Mouse (Mus musculus) fat pad, adult 2 months (tissue): ENCODE measurements around the gene Cdkn3.
A peak's percentile ranks its signal among the peaks of the same experiment; 100 is the strongest.
"Not testable (repeated sequence)": the region's sequence is repeated elsewhere in the genome, so short reads cannot be mapped to it uniquely, and the experiment has no call there.

ENCODE experiments used
- DNase-seq: peaks from one replicate; pipeline ENCODE4 v3.0.0-alpha.2; 2011; ENCODE audit warnings: low read depth, low spot score; ENCODE audit errors: extremely low read depth

Gene Cdkn3

DNA sequence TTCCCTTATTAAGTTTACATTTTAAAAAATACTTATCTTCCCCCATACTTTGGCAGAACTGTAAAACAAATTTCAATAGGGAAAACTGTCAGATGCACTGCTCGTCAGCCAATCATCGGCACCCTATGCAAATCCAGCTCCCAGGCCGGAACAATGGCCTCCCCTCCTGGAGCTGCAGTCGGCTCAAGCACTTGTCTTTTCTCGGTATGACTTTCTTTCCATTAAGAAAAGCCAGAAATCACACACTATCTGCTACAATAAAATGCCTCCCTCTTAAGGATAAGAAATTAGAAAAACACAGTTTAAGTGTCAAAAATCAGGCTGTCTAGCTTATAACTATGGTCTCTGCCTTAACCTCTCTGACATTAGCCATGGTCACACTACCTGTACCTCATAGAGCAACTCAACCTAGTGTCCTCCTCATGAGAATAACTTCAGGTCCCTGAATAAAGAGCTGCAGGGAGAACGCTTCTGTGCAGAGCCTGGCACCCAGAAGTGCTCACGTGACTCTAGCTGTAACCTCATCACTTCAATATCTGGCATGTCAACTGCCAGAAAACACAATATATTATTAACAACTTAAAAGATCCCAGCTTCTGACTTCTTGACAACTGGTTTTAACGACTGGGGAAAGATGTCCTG lies 22.0 kb downstream of the Cdkn3 start:
- DNase-seq = no peak

GRCm38 (mm10) chr14:46783327-46783926 lies 23.1 kb downstream of the Cdkn3 start:
- DNase-seq = no peak

DNA sequence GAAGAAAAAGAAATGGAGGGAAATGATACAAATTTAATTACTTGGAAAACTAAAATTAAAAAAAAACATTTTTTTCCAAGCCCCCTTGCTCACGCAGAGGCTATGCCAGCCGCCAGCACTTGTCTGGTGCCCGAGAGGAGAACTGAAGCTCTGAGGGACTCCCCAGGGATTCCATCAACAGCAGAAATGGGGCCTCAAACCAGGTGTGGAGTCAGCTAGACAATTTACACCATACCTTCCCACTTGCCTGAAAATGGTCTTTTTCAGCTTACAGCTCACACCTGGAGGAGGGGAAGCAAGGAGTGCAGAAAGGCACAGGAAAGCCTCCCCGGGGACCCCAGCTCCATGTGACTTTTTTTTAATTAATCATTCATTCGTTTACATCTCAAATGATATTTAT lies 24.9 kb downstream of the Cdkn3 start:
- DNase-seq = no peak

DNA sequence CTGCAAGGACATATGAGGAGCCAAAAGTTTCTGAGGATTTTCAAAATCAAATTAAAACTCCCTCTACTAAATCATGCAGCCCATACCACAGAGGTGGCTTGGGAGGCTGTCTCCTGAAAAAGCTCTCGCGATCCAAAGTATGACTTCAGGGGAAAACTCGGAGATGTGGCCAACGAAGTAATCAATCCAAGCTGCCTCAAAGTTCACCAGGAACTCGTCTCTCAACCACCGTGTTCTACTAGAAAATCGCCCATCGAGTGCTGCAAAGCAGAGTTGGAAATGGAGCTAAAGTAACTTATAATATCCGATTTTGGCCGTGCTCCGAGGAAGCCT lies 27.1 kb downstream of the Cdkn3 start:
- no peak for DNase-seq

GRCm38 (mm10) chr14:46787787-46788504 lies 27.6 kb downstream of the Cdkn3 start, which contains the start of gene Cnih1:
TSS of gene Cnih1 (minus strand) at chr14:46788411.
- no peak for DNase-seq

DNA sequence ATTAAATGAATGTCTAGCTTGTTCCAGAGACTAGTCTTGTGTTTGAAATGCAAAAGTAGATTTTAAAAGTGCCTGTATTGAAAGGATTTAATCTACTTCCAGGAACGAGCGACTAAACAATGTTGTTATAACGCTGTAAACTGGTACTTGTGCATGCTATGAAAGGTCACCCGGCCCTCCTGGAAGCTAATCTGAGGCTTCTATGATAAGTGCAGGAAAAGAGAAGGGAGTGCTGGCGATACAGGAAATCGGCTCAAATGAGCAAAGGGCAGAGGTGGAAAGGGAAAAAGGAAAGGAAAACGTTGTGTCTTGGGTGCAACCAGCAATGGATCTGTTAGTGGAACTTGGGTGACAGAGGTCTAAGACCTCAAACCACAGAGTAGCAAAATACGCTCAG lies 28.2 kb downstream of the Cdkn3 start:
- DNase-seq = no peak

GRCm38 (mm10) chr14:46790303-46790702 lies 30.0 kb downstream of the Cdkn3 start:
- DNase-seq = no peak

DNA sequence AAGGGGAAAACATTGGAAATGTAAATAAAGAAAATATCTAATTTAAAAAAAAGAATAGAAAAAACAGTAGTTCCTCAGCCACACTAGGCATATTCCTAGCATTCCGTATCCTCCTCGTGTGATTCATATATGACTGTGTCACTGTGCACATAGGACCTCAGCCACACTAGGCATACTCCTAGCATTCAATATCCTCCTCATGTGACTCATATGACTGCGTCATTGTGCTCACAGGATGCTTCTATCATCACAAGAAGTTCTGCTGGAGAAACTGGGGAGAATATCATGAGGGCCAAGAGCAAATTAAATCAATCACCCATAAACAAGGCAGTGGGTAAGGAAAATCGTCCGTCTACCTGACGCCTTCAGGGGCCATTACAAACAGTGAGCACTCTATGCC lies 30.4 kb downstream of the Cdkn3 start:
- no peak for DNase-seq

GRCm38 (mm10) chr14:46794157-46794556 lies 33.8 kb downstream of the Cdkn3 start:
- DNase-seq = peak; percentile 14

GRCm38 (mm10) chr14:46800684-46801345 lies 40.5 kb downstream of the Cdkn3 start:
- no peak for DNase-seq

DNA sequence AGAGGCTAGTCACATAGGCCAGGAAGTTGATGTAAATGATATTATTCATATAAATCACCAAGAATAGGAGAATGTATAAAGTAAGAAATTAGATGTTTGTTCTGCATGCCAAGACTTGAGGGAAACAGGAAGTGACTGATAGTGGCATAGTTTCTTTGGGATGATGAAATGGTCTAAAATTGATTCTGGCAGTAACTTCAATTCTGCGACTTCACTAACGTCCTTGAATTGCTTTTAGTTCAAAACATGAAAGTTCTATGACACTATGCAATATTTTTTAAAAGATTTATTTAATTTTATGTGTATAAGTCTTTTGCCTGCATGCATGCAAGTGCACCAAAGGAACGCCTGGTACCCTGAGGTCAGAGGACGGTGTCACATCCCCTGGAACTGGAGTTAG lies 42.9 kb downstream of the Cdkn3 start:
- no peak for DNase-seq

- DNase-seq = no peak
These were observed 43.5 kb downstream of the Cdkn3 start for GRCm38 (mm10) chr14:46803791-46804190.

DNA sequence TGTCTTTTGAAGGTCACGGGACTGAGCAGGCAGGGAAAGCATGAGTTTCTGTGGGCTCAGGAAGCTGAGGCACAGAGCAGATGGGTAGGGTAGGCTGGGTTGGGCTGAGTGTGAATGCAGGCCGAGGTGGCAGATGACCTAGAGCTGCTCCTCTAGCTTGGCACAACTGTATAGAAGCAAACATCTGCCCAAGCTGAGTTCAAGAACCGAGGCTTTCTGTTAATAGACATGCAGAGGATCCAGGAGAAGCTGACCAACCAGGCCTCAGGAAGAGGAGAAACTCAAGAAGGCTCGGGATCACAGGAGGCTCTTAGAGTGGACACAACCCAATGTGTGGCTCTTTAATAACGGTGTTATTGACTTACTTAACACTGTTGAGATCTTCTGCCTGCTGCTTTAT lies 45.8 kb downstream of the Cdkn3 start:
- DNase-seq = no peak

DNA sequence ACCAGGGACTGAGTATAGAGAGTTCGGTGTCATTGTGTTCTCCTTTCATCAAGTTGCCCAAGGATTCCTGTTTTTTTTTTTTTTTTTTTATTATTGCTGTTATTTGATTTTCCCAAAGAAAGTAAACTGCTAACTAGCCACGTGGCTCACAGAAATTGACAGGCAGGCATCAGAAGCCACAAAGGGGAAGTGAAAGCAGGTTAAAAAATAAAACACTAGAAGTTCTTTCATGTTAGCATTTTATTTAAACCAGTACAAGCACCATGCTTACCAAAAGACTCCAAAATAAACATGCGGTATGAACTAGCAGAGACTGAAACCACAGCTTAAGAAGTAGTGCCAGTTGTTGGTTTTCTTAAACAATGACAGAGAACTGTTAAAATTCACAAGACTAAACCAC lies 47.6 kb downstream of the Cdkn3 start:
- DNase-seq = no peak

DNA sequence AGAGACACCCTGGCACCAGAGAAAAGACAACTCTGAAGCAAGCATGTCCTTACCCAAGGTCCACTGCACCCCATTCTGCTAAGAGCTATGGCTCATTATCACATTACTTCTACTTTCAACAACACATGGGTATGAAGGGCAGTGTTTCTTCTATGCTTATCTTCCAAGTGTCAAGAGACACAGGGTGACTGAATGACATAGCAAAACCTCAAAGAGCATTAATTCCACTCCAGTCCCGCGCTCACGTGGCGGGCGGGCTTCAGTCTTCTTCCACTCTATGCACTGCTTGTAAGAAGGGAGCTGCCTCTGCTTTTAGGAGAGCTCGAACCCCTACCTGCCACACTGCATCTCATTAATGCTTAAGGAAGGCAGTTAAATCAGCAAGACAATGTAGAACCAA lies 55.3 kb downstream of the Cdkn3 start:
- DNase-seq = no peak

GRCm38 (mm10) chr14:46816916-46817622 lies 56.7 kb downstream of the Cdkn3 start:
- no peak for DNase-seq

- no peak for DNase-seq
These were observed 58.4 kb downstream of the Cdkn3 start for GRCm38 (mm10) chr14:46818743-46819142.

DNA sequence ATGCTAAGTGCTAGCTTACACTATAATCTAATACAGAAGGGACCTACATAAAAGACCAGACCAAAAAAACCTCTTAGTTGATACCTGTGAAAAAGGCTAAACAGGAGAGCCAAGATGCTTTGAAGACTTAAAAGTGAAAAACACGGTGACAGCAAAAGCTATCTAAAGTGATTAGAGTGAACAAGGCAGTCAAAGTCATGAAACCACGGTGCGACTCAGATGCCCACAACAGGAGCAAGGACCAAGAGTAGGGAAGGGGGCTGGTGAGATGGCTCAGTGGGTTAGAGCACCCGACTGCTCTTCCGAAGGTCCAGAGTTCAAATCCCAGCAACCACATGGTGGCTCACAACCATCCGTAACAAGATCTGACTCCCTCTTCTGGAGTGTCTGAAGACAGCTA lies 59.6 kb downstream of the Cdkn3 start:
- not testable (repeated sequence) for DNase-seq
